In the genomic region with DNA sequence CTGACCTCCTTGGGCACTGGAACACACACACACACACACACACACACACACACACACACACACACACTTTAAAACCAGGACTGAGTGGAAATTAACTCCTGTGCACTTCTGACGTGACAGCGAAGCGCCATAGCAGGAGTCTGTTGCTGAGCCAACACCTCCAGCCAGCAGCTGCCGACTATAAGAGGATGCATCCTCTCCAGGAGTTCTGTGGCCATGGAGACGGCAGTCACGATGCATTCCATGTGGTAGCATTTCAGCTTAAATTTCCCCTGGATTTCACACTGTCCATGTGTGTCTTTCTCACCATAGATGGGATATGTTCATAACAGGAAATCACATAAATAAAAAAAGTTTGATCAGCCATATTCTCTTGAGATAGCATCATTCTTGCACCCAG, we compare ENCODE assay signal across 14 mouse cellular contexts. TPM values are rescaled to one million over a fixed set of nuclear protein-coding genes. Genes with fewer than 3 reads are reported as not detected.
A peak's percentile ranks its signal among the peaks of the same experiment; 100 is the strongest.
DNase-seq lines count a peak whose midpoint lies in the region.
"Had no signal": no experiment of that assay in that cellular context is flagged by ENCODE, and none has a peak within 500 bp of the region (broad histone marks: within the 10 kb centered on the region; RNA-seq: fewer than 3 reads in every experiment).

No protein-coding gene starts in this region.

- peak; percentile 19 for DNase-seq in layer of hippocampus, adult 11-12 months (ENCODE audit: low spot score)
- DNase-seq in layer of hippocampus, adult 18-20 months (ENCODE audit: low spot score in 2 of 2) = no peak
- peak; percentile 43 to 68 for DNase-seq in frontal cortex, postnatal 10 days (ENCODE audit: low spot score in 2 of 2)
- DNase-seq in left cerebral cortex, postnatal 14 days (ENCODE audit: low spot score in 2 of 2) = peak; percentile 74 to 86
- peak; percentile 66 to 85 for DNase-seq in right cerebral cortex, postnatal 36 days (ENCODE audit: low spot score in 2 of 2)
- DNase-seq in gastrocnemius, adult 18-20 months (ENCODE audit: low spot score) = no peak
- no peak for DNase-seq in embryo, embryonic 10 days (ENCODE audit: low spot score)
- DNase-seq: adrenal gland, postnatal 14 days; B cell, adult 2 months; cerebellum, adult 9-11 months; gastrocnemius, postnatal 36 days; heart, postnatal 10 days; lung, postnatal 10 days; thymus, adult 2 months had no signal

- intact Hi-C loops in left cerebral cortex, postnatal 14 days (cut with DNase I) = no loop called here

RNA-seq across cellular contexts. Expression of a gene that starts 30.1 kb away (rescaled TPM):
- 1 to 10 TPM; 5.1 to 6.0 TPM for total RNA-seq in layer of hippocampus, adult 18-20 months (2021)
- 10 to 100 TPM; 17.9 to 18.5 TPM for total RNA-seq in left cerebral cortex, postnatal 14 days (2021)
- total RNA-seq in gastrocnemius, adult 18-20 months (2021) = under 1 TPM; 0.38 to 0.41 TPM

Comparison
In these comparisons a context has a peak if more than half of its experiments do, and no peak if none do; other contexts are left out.
1. DNase-seq: peak in layer of hippocampus, adult 11-12 months (single experiment), frontal cortex, postnatal 10 days (2 of 2), left cerebral cortex, postnatal 14 days (2 of 2) and right cerebral cortex, postnatal 36 days (2 of 2); none in layer of hippocampus, adult 18-20 months (0 of 2), gastrocnemius, adult 18-20 months (single experiment) and embryo, embryonic 10 days (single experiment).
2. RNA of a gene that starts 30.1 kb away (total RNA-seq): 17.9 to 18.5 TPM in left cerebral cortex, postnatal 14 days and 5.1 to 6.0 TPM in layer of hippocampus, adult 18-20 months; 0.38 to 0.41 TPM in gastrocnemius, adult 18-20 months; every median in the first group is over 4 times any median in the second.